Mouse (Mus musculus): ENCODE measurements around the gene Epn2. TPM values are rescaled to one million over a fixed set of nuclear protein-coding genes. Genes with fewer than 3 reads are reported as not detected.
A peak's percentile ranks its signal among the peaks of the same experiment; 100 is the strongest.

Gene Epn2
- polyA plus RNA-seq (2015; fragmentation: Nextera tagmentation; extraction: Ambion mirVana): 24.4 and 28.7 TPM in 2 replicates

DNA sequence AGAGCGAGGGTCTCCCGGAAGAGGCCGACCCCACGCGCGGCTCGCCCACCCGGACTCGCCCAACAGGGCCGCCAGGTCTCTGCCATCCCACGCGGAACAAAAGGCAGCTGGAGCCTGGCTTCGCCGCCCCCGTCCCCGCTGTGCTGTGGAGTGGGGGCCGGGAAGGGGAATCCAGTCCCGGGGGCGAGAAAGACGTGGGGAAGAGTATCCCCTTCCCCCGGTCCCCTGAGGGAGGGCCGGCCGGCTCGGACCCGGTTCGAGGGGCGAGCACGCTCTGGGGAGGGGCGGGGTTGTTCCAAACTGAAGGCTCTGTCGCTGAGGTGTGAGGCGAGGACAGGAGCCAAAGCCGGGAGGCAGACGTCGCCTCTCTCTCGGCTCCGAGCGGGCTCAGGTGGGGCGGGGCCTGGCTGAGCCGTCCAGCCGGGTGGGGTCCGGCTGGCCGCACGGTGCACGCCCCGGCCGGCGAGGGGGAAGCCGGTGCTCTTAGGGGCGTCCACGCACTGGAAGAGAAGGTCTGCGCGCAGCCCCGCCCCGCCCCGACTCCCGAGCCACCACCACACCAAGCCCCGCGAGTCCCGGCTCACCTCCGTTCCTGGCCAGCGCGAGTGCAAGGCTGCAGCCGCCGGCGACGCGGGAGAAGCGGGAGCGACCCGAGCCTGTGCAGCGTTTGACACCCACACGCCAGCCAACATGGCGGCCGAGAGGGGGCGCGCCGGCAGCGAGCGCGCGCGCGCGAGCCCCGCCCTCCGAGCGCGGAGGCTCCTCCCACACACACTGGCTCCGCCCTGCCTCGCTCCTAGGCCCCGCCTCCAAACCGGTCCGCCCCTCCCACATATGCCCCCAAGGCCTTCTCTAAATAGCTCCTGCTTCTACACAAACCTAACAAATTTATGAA lies at the start of gene Epn2:
Gene Epn2 (minus strand): TSS at position 705 of the 895 bp plus-strand sequence.
- H3K27me3 ChIP-seq (ENCODE audit: control insufficient read depth, insufficient read depth, low read depth, low read length): no peaks in the 10 kb centered on the region; the same call in 1 of the 2 replicates
- H3K4me3 ChIP-seq (ENCODE audit: low read length): peak within 1 kb of the TSS; percentile 96
- no peaks in the 10 kb centered on the region for H3K36me3 ChIP-seq (ENCODE audit: control insufficient read depth, insufficient read depth, low read length)
- peaks cover 11% of the 10 kb centered on the region for H3K4me1 ChIP-seq (replicated peaks; ENCODE audit: control insufficient read depth, insufficient read depth, low read length)
- H3K9ac ChIP-seq (ENCODE audit: low read length): peak within 1 kb of the TSS; percentile 94
- peak within 1 kb of the TSS; percentile 94 for H3K27ac ChIP-seq (ENCODE audit: low read length)
- under 1% methylated on average over 69 of the region's 93 CpGs for WGBS
- no peaks in the 10 kb centered on the region for H3K9me3 ChIP-seq (ENCODE audit: control insufficient read depth, low read length)
- peak; percentile 96 for ATAC-seq (ENCODE audit: low read depth)
- H3K4me2 ChIP-seq (ENCODE audit: low read depth, low read length): peak within 1 kb of the TSS; percentile 88

DNA sequence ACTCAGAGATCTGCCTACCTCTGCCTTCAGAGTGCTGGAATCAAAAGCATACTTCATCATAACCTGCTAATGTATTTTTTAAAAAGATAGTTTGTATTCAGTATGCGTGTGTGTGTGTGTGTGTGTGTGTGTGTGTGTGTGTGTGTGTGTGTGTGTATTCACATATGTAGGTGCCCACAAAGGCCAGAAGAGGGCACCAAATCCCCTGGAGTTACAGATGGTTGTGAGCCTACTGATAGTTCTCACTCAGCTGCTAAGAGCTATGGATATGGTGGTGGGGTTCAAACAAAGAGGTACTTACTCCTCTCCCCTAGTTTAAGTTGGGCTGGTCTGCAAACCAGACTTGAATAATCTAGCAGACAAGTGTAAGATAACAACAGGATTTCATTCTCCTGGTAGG lies 47.0 kb upstream of the Epn2 start:
- Histone ChIP-seq H3K9me3 (ENCODE audit: control insufficient read depth, low read length) (no peaks in the 10 kb centered on the region), H3K27ac (ENCODE audit: low read length) (no peak overlapping the region), H3K4me1 (replicated peaks; ENCODE audit: control insufficient read depth, insufficient read depth, low read length) (no peaks in the 10 kb centered on the region), H3K27me3 (ENCODE audit: control insufficient read depth, insufficient read depth, low read depth, low read length) (no peaks in the 10 kb centered on the region), H3K4me2 (ENCODE audit: low read depth, low read length) (no peak overlapping the region), H3K9ac (ENCODE audit: low read length) (no peak overlapping the region), H3K4me3 (ENCODE audit: low read length) (no peak overlapping the region), H3K36me3 (ENCODE audit: control insufficient read depth, insufficient read depth, low read length) (no peaks in the 10 kb centered on the region)
- WGBS: 88% methylated on average over 1 of the region's 1 CpGs
- ATAC-seq (ENCODE audit: low read depth): no peak

DNA sequence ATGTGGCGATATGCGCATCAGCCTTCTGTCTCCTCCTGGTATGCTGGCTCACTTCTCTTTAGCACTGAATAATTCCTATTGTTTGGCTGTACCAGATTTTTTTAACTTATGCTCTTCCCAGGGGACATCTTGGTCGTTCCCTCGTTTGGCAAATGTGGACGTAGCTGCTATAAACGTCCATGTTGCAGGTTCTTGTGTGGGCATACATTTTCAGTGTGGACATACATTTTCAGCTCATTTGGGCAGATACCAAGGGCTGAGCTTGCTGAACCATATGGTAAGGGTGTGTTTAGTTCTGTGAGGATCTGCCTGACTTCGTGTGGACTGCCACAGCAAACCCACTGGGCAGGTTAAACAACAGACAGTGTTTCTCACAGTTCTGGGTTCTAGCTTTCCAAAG lies 45.6 kb upstream of the Epn2 start:
- Histone ChIP-seq H3K27ac (ENCODE audit: low read length) (no peak overlapping the region), H3K27me3 (ENCODE audit: control insufficient read depth, insufficient read depth, low read depth, low read length) (no peaks in the 10 kb centered on the region), H3K4me1 (replicated peaks; ENCODE audit: control insufficient read depth, insufficient read depth, low read length) (peaks cover 6% of the 10 kb centered on the region; the same call in 1 of the 2 replicates), H3K36me3 (ENCODE audit: control insufficient read depth, insufficient read depth, low read length) (no peaks in the 10 kb centered on the region), H3K4me2 (ENCODE audit: low read depth, low read length) (no peak overlapping the region), H3K9me3 (ENCODE audit: control insufficient read depth, low read length) (no peaks in the 10 kb centered on the region), H3K9ac (ENCODE audit: low read length) (no peak overlapping the region), H3K4me3 (ENCODE audit: low read length) (no peak overlapping the region)
- ATAC-seq (ENCODE audit: low read depth): no peak
- WGBS: 79% methylated on average over 7 of the region's 7 CpGs

DNA sequence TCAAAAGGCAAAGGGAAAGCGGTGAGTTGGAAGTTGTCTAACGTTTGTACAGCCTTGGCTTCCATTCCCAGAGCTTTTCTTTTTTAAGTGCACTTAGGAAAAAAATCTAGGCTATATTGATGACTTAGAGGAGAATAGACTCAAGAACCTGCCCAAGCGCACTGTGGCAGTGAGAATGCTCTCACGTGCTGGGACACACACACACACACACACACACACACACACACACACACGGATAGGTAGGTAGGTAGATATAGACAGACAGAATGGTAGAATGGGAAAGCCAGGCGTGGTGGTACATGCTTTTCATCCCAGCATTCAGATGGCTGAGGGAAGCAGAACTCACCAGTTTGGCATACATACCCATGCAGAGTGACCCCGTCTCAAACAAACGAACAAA lies 41.3 kb upstream of the Epn2 start:
- H3K27ac ChIP-seq (ENCODE audit: low read length): peak overlapping the region; percentile 75; the same call in 1 of the 2 replicates
- peak overlapping the region; percentile 85 for H3K4me2 ChIP-seq (ENCODE audit: low read depth, low read length)
- peak overlapping the region; percentile 70 for H3K9ac ChIP-seq (ENCODE audit: low read length)

DNA sequence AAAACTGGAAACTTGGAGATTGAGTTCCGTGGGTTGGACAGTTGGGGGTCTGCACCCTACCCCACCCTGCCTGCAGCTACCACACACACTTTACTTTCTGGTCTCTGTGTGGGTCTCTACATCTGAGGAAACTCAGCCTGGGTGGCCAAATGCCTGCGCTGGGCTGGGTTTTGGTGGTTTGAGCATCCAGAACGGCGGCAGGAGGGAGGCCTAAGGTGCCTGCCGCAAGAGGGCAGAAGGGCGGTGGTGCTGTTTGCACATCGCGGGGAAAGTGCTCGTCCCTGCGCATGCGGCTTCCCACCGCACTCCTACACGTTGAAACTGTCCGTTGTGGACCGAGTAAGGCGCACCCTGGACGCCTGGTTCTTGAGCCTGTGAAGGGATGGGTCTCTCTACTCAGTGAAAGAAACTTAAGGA lies 40.8 kb upstream of the Epn2 start:
- Histone ChIP-seq H3K9me3 (ENCODE audit: control insufficient read depth, low read length) (no peaks in the 10 kb centered on the region), H3K9ac (ENCODE audit: low read length) (peak overlapping the region; percentile 70), H3K4me2 (ENCODE audit: low read depth, low read length) (peak overlapping the region; percentile 85), H3K36me3 (ENCODE audit: control insufficient read depth, insufficient read depth, low read length) (no peaks in the 10 kb centered on the region), H3K4me1 (replicated peaks; ENCODE audit: control insufficient read depth, insufficient read depth, low read length) (peaks cover 28% of the 10 kb centered on the region), H3K4me3 (ENCODE audit: low read length) (peak overlapping the region; percentile 53), H3K27ac (ENCODE audit: low read length) (peak overlapping the region; percentile 75), H3K27me3 (ENCODE audit: control insufficient read depth, insufficient read depth, low read depth, low read length) (no peaks in the 10 kb centered on the region)
- ATAC-seq (ENCODE audit: low read depth): peak; percentile 84
- 0% methylated on average over 17 of the region's 17 CpGs for WGBS

More for the DNA sequence above, 41.3 kb upstream of the Epn2 start:
- Histone ChIP-seq H3K9me3 (ENCODE audit: control insufficient read depth, low read length) (no peaks in the 10 kb centered on the region), H3K4me3 (ENCODE audit: low read length) (peak overlapping the region; percentile 53), H3K36me3 (ENCODE audit: control insufficient read depth, insufficient read depth, low read length) (no peaks in the 10 kb centered on the region), H3K27me3 (ENCODE audit: control insufficient read depth, insufficient read depth, low read depth, low read length) (no peaks in the 10 kb centered on the region), H3K4me1 (replicated peaks; ENCODE audit: control insufficient read depth, insufficient read depth, low read length) (peaks cover 23% of the 10 kb centered on the region)
- WGBS: 49% methylated on average over 8 of the region's 8 CpGs
- no peak for ATAC-seq (ENCODE audit: low read depth)

DNA sequence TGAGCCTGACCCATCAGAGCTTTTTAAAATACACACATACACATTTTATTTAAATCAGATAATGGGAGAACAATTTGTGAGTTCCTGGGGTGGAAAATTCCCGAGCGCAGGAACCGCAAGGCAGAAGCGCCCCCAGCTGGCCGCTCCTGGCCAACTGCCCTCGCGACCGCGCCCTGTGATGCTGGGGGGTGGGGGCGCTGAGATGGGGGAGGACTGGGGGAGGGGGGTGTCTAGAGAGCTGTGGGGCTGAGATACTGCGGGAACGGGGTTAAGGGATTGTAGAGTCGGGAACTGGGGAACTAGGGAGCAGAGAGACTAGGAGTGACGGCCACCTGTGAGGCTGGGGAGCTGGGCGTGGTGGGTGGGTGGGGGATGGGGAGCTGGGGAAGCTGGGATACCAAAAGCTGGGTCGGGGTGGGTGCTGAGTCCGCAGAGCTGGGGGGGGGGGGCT lies 40.3 kb upstream of the Epn2 start:
- no peaks in the 10 kb centered on the region for H3K36me3 ChIP-seq (ENCODE audit: control insufficient read depth, insufficient read depth, low read length)
- H3K27ac ChIP-seq (ENCODE audit: low read length): peak overlapping the region; percentile 75
- no peaks in the 10 kb centered on the region for H3K27me3 ChIP-seq (ENCODE audit: control insufficient read depth, insufficient read depth, low read depth, low read length)
- peak overlapping the region; percentile 85 for H3K4me2 ChIP-seq (ENCODE audit: low read depth, low read length)
- H3K4me1 ChIP-seq (replicated peaks; ENCODE audit: control insufficient read depth, insufficient read depth, low read length): peaks cover 29% of the 10 kb centered on the region
- WGBS: 1% methylated on average over 15 of the region's 17 CpGs
- peak overlapping the region; percentile 53 for H3K4me3 ChIP-seq (ENCODE audit: low read length)
- H3K9me3 ChIP-seq (ENCODE audit: control insufficient read depth, low read length): no peaks in the 10 kb centered on the region
- peak; percentile 55 for ATAC-seq (ENCODE audit: low read depth)
- H3K9ac ChIP-seq (ENCODE audit: low read length): peak overlapping the region; percentile 70

DNA sequence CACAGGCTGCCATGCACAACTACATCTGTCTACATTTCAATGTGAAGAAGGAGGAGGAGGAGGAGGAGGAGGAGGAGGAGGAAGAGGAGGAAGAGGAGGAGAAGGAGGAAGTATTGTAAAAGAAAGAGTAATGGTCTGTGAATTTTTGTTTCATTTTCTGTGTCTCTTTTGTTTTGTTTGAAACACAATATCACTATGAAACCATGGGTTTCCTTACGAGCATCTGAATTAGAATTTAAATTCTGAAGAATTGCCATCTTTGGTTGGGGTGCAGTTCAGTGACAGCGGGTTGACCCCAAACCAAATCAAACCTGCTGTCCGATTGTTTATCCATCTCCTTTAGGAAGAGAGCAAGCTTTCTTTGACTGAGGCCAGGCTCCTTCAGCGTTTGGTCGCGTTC lies 39.9 kb upstream of the Epn2 start:
- no peaks in the 10 kb centered on the region for H3K27me3 ChIP-seq (ENCODE audit: control insufficient read depth, insufficient read depth, low read depth, low read length)
- H3K4me3 ChIP-seq (ENCODE audit: low read length): peak overlapping the region; percentile 53
- H3K4me2 ChIP-seq (ENCODE audit: low read depth, low read length): peak overlapping the region; percentile 85
- H3K27ac ChIP-seq (ENCODE audit: low read length): peak overlapping the region; percentile 35; the same call in 1 of the 2 replicates
- no peak for ATAC-seq (ENCODE audit: low read depth)
- H3K36me3 ChIP-seq (ENCODE audit: control insufficient read depth, insufficient read depth, low read length): no peaks in the 10 kb centered on the region
- H3K9me3 ChIP-seq (ENCODE audit: control insufficient read depth, low read length): no peaks in the 10 kb centered on the region
- H3K4me1 ChIP-seq (replicated peaks; ENCODE audit: control insufficient read depth, insufficient read depth, low read length): peaks cover 29% of the 10 kb centered on the region
- WGBS: 8% methylated on average over 6 of the region's 6 CpGs
- H3K9ac ChIP-seq (ENCODE audit: low read length): peak overlapping the region; percentile 70

DNA sequence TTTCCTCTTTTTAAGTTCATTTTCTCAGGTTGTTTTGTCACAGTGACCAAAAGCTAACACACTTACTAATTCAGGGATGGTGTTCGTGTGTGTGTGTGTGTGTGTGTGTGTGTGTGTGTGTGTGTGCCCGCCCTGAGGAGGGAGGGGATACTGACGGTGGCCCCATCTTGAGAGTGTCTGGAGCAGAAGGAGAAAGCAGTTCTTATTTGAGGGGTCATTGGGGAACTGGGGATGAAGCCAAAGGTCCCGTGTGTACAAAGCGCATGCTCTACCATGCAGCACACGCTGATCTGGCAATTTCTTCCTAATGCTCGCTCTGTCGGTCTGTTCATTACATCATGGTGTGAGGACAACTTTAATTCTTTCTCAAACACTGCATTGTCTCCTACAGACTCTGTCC lies 39.1 kb upstream of the Epn2 start:
- H3K4me1 ChIP-seq (replicated peaks; ENCODE audit: control insufficient read depth, insufficient read depth, low read length): peaks cover 29% of the 10 kb centered on the region
- no peaks in the 10 kb centered on the region for H3K36me3 ChIP-seq (ENCODE audit: control insufficient read depth, insufficient read depth, low read length)
- no peak overlapping the region for H3K4me2 ChIP-seq (ENCODE audit: low read depth, low read length)
- no peaks in the 10 kb centered on the region for H3K27me3 ChIP-seq (ENCODE audit: control insufficient read depth, insufficient read depth, low read depth, low read length)
- no peaks in the 10 kb centered on the region for H3K9me3 ChIP-seq (ENCODE audit: control insufficient read depth, low read length)
- H3K9ac ChIP-seq (ENCODE audit: low read length): no peak overlapping the region
- no peak overlapping the region for H3K4me3 ChIP-seq (ENCODE audit: low read length)
- H3K27ac ChIP-seq (ENCODE audit: low read length): no peak overlapping the region
- WGBS: 86% methylated on average over 7 of the region's 8 CpGs
- no peak for ATAC-seq (ENCODE audit: low read depth)

DNA sequence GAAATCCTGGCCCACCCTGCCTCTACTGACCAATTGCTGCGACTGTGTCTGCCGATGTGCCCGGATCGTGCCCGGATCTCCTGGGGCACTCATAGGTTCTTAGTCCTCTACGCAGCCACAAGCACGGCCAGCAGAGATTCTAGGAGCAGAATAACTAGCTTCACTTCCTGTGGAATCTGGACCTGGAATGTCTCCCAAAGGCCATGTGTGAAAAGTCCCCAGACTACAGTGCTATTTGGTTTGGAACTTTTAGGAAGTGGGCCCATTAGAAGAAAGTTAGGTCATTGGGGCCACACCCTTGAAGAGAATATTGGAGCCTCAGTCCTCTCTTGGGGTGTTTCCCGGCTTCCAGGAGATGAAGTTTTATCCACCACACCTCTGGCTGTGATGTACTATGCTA lies 38.6 kb upstream of the Epn2 start:
- H3K4me3 ChIP-seq (ENCODE audit: low read length): no peak overlapping the region
- H3K9me3 ChIP-seq (ENCODE audit: control insufficient read depth, low read length): no peaks in the 10 kb centered on the region
- H3K36me3 ChIP-seq (ENCODE audit: control insufficient read depth, insufficient read depth, low read length): no peaks in the 10 kb centered on the region
- WGBS: 82% methylated on average over 8 of the region's 8 CpGs
- no peak for ATAC-seq (ENCODE audit: low read depth)
- no peak overlapping the region for H3K4me2 ChIP-seq (ENCODE audit: low read depth, low read length)
- peaks cover 29% of the 10 kb centered on the region for H3K4me1 ChIP-seq (replicated peaks; ENCODE audit: control insufficient read depth, insufficient read depth, low read length)
- no peak overlapping the region for H3K27ac ChIP-seq (ENCODE audit: low read length)
- no peak overlapping the region for H3K9ac ChIP-seq (ENCODE audit: low read length)
- no peaks in the 10 kb centered on the region for H3K27me3 ChIP-seq (ENCODE audit: control insufficient read depth, insufficient read depth, low read depth, low read length)

All from lung, embryonic 16.5 days (tissue).